Mouse (Mus musculus) liver, embryonic 14.5 days (tissue): ENCODE measurements around the gene Tbccd1. TPM values are rescaled to one million over a fixed set of nuclear protein-coding genes. Genes with fewer than 3 reads are reported as not detected.

Experiments used
- ATAC-seq: fragments of 200-750 bp; cut with Nextera tagmentation; 2 replicates; pipeline ENCODE4 v1.8.0; 2017; ENCODE audit warnings: moderate number of reproducible peaks, mild to moderate bottlenecking, moderate library complexity; ENCODE audit not compliant: insufficient read depth
- DNase-seq, 3 experiments: peaks; one replicate each; pipeline ENCODE4 v3.0.0-alpha.2; 2012 to 2013; ENCODE audit warnings: low read depth in 3 of 3, low spot score in 3 of 3
- H3K27ac ChIP-seq: fragments of 300-500 bp; sonication (generic); 2 replicates; pipeline ENCODE4 v1.5.1; 2014; ENCODE audit warnings: moderate library complexity, mild to moderate bottlenecking, control low read depth, inconsistent platforms
- H3K27me3 ChIP-seq: fragments of 300-500 bp; sonication (generic); 2 replicates; pipeline ENCODE4 v1.6.1; 2014; ENCODE audit warnings: mild to moderate bottlenecking, low read length, moderate library complexity; ENCODE audit not compliant: control insufficient read depth, insufficient read depth
- H3K36me3 ChIP-seq: fragments of 300-500 bp; sonication (generic); replicated peaks from 2 replicates; pipeline ENCODE4 v1.6.1; 2014; ENCODE audit warnings: low read depth; ENCODE audit not compliant: control insufficient read depth, insufficient read depth
- H3K4me1 ChIP-seq, 2 experiments: fragments of 200-500 bp in 1 of 2; fragments of 300-500 bp in 1 of 2; sonication (generic) in 1 of 2; replicated peaks; 2 replicates each; pipeline ENCODE4 v1.6.1; 2012 to 2014; ENCODE audit warnings: antibody characterized with exemption in 1 of 2, inconsistent platforms in 1 of 2, low read length in 1 of 2; ENCODE audit not compliant: control insufficient read depth in 2 of 2, insufficient read depth in 2 of 2
- H3K4me2 ChIP-seq: fragments of 300-500 bp; sonication (generic); 2 replicates; pipeline ENCODE4 v1.6.1; 2014; ENCODE audit warnings: low read depth, mild to moderate bottlenecking, control low read depth, moderate library complexity
- H3K4me3 ChIP-seq, 2 experiments: fragments of 200-500 bp in 1 of 2; fragments of 300-500 bp in 1 of 2; sonication (generic) in 1 of 2; 2 replicates each; pipeline ENCODE4 v1.5.1; 2012 to 2014; ENCODE audit warnings: low read depth in 2 of 2, low read length in 2 of 2, mild to moderate bottlenecking in 2 of 2, control low read depth in 1 of 2, inconsistent platforms in 1 of 2, moderate library complexity in 1 of 2; ENCODE audit not compliant: insufficient read depth in 1 of 2
- H3K9ac ChIP-seq: fragments of 300-500 bp; sonication (generic); replicated peaks from 2 replicates; pipeline ENCODE4 v1.6.1; 2014; ENCODE audit warnings: mild to moderate bottlenecking, control low read depth, moderate library complexity
- H3K9me3 ChIP-seq: fragments of 300-500 bp; sonication (generic); 2 replicates; pipeline ENCODE4 v1.6.1; 2016; ENCODE audit warnings: low read length, mixed read lengths; ENCODE audit not compliant: control insufficient read depth
- CTCF ChIP-seq: IDR thresholded peaks from 2 replicates; pipeline ENCODE4 v1.5.1; 2016; ENCODE audit warnings: antibody characterized with exemption, low read depth, control low read depth
- EP300 ChIP-seq: IDR thresholded peaks from 2 replicates; pipeline ENCODE4 v1.6.1; 2016; ENCODE audit warnings: antibody characterized with exemption, low read depth
- WGBS: fragments of 180-500 bp; shearing (Covaris S2); extraction: QIAGEN DNeasy Blood & Tissue Kit; methylation state at CpG from one replicate; pipeline ENCODE4 v1.1.7; 2014; ENCODE audit not compliant: insufficient replicate concordance; 5-methylcytosine and 5-hydroxymethylcytosine counted together
- polyA plus RNA-seq, 2 experiments: library from polyadenylated mRNA; depleted of rRNA in 1 of 2; stranded (reverse) in 1 of 2; unstranded in 1 of 2; fragments of >200 nt; fragmentation: Nextera tagmentation in 1 of 2; extraction: Ambion mirVana in 1 of 2; gene quantifications; 2 replicates each; pipeline versions ENCODE4 v1.2.1 to v1.2.3; 2012 to 2014

Tbccd1 gene
- polyA plus RNA-seq, 2 experiments = 23.5 to 25.6 TPM

DNA sequence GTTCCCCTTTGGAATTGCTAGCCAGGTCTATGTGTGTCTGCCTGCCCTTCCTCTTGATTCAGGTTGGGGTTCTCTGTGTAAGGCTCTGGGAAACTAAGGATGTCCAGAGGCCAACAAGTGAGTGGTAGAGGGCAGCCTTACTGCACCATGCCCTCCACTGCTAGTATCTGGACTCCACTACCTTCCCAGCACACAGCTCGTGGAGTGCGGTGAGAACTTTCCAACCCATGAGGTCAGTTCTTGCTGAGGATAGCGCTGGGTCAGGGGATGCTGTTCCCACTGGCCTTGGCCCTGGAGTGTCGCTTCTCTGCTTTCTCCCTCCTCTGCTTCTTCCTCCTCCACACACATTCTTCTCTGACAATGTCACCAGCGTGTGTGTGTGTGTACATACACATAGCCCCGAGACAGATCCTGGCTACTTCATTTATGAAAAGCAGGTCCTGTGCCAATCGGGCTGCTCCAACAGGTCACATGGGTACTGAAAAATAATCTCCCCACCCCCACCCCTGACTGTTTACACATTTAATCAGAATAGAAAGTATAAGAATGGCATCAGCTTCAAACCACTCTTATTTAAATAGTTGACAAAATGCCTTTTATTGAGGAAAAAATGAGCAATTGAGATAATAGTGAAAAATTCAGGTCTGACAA, 22.6 kb upstream of the Tbccd1 start:
- ATAC-seq (no peak), DNase-seq (no peak)
- Histone ChIP-seq H3K27me3 (no peaks in the 10 kb centered on the region), H3K4me1 (peaks cover 0 to 21% of the 10 kb centered on the region in 2 experiments; a peak in 2 of 4 replicates), H3K36me3 (no peaks in the 10 kb centered on the region), H3K4me3 (no peak overlapping the region), H3K9me3 (no peaks in the 10 kb centered on the region), H3K27ac (no peak overlapping the region), H3K9ac (no peak overlapping the region), H3K4me2 (no peak overlapping the region)
- WGBS = 56% methylated on average over 7 of the region's 7 CpGs
- TF ChIP-seq CTCF = no peak

DNA sequence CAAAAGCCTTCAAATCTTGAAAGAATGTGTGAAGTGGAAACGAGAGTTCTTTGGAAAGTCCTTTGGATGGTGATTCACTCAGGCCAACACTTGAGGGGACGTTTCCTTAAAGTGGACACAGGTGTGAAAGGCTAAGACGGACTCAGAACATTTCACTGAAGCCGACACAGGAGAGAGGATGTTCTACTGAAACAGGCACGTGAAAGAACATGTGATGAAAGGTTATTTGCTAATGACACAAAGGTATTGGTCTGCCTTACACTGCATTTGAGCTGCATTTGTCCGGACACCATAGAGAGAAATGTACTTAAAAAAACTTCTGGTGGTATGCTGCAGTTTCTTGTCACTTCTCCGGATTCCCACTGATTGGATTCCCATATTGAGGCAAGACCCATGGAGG, 21.2 kb upstream of the Tbccd1 start:
- 55% methylated on average over 7 of the region's 7 CpGs for WGBS
- no peak for ATAC-seq
- no peak overlapping the region for H3K4me2 ChIP-seq

DNA sequence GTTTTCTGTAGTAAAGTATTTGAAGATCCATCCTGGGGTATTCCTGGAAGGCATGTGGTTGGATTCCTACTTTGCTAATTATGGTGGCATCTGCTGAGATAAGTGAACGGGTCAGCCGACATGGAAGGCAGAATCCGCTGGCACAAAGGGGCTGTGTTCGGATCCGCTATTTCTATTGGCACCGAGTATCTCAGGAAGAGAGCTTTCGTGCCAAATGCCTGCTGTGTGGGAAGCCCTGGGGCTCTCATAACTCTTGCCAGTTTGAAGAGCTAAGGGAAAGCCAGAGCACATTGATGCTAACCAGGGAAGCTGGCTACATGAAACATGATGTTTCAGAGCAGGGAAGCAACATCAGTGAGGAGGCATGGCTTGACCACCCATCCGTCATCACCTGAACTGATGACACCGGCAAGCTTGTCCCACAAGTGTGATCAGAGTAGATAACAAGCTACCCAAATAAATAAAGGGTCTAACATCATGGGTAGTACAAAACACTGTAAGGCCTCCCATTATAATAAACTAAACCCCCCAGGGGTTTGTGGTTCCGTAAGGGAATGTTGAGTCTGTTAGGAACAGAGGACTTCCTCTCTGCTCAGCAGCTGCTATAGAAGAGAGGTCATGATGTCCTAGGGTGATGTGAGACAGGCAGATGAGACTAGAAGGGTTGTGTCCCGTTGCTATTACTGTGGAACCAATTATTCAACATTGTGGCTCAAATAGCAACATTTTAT, 20.4 kb upstream of the Tbccd1 start:
- H3K4me3 ChIP-seq = no peak overlapping the region
- no peak for ATAC-seq
- TF ChIP-seq CTCF = no peak
- TF ChIP-seq EP300 = no peak
- H3K4me1 ChIP-seq = peaks cover 0 to 21% of the 10 kb centered on the region in 2 experiments; a peak in 2 of 4 replicates
- H3K27ac ChIP-seq = no peak overlapping the region
- H3K9ac ChIP-seq = no peak overlapping the region
- H3K36me3 ChIP-seq = peaks cover 2% of the 10 kb centered on the region
- DNase-seq = no peak
- no peak overlapping the region for H3K4me2 ChIP-seq
- no peaks in the 10 kb centered on the region for H3K9me3 ChIP-seq
- H3K27me3 ChIP-seq = no peaks in the 10 kb centered on the region
- 69% methylated on average over 11 of the region's 11 CpGs for WGBS

More for the DNA sequence above, 21.2 kb upstream of the Tbccd1 start:
- Histone ChIP-seq H3K9ac (no peak overlapping the region), H3K27ac (no peak overlapping the region), H3K9me3 (no peaks in the 10 kb centered on the region), H3K27me3 (no peaks in the 10 kb centered on the region), H3K4me1 (peaks cover 0 to 21% of the 10 kb centered on the region in 2 experiments; a peak in 2 of 4 replicates), H3K4me3 (no peak overlapping the region), H3K36me3 (no peaks in the 10 kb centered on the region; the same call in 1 of the 2 replicates)
- no peak for TF ChIP-seq CTCF
- TF ChIP-seq EP300 = no peak
- DNase-seq = no peak

DNA sequence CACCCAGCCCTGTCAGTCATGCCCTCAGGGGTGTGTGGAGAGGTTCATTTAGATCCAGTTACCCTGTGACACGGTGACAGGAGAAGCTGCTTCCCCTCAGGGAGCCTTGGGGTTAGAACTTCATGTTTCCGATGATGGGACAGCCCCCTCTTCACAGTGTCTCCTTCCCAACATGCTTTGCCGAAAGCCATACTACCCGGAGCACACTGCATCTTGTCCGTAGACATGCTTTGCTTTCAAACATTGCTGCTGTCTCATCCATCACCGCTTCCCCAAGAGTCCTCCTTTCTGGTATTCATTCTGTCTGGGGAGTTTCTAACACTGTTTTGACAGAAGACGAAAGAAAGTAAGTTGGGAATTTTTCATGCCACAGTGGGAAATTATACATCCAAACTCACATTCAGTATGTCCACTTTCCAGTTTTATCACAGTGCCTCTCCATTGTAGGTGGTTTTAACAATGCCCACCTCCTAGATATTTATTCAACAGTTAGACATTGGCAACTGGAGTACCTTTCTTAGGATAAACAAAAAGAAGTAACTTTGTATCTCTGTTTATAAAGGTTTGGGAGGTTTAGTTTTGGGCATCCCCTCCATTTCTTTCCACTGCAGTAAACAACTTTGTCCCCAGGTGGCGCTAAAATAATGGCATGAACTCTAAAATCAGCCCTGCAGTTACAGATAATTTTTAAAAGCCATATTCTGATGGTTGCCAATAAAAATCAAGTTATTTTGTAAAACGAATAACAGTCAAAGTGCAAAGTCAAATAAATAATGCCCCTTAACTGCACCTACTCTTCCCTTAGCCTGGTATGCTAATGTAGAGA, 19.0 kb upstream of the Tbccd1 start:
- no peak for DNase-seq
- no peaks in the 10 kb centered on the region for H3K27me3 ChIP-seq
- WGBS = 44% methylated on average over 9 of the region's 9 CpGs

DNA sequence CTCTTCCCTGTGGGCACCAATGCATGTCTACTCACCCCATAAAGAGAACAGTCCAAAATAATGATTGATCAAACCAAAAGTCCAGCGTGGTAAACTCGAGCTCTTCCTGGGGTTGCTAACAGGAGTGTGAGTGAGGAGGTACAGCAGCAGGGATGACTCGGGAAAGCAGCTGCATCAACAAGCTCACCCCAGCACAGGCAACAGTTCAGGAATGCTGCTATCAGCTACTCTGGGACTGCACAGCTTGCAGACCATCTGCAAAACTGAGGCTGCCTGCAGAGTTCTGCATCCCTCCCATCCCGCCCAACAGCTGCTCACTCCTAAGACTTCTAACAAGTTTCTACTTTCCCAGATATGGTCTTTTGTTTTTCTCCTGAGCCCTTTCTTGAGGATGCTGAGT, 15.9 kb upstream of the Tbccd1 start:
- Histone ChIP-seq H3K4me3 (no peak overlapping the region), H3K9ac (no peak overlapping the region), H3K36me3 (peaks cover 46% of the 10 kb centered on the region), H3K27ac (no peak overlapping the region), H3K27me3 (no peaks in the 10 kb centered on the region), H3K4me2 (no peak overlapping the region), H3K9me3 (no peaks in the 10 kb centered on the region), H3K4me1 (no peaks in the 10 kb centered on the region)
- TF ChIP-seq CTCF (no peak), EP300 (no peak)
- DNase-seq (no peak), ATAC-seq (no peak)
- 76% methylated on average over 4 of the region's 4 CpGs for WGBS

More for the DNA sequence above, 19.0 kb upstream of the Tbccd1 start:
- Histone ChIP-seq H3K9me3 (no peaks in the 10 kb centered on the region), H3K36me3 (peaks cover 16% of the 10 kb centered on the region), H3K4me1 (peaks cover 0 to 15% of the 10 kb centered on the region in 2 experiments; a peak in 2 of 4 replicates), H3K4me2 (no peak overlapping the region), H3K9ac (no peak overlapping the region), H3K27ac (no peak overlapping the region), H3K4me3 (no peak overlapping the region)
- no peak for ATAC-seq
- TF ChIP-seq EP300 (no peak), CTCF (peak; percentile 52; the same call in 1 of the 2 replicates)
